ENCODE assay signal across 32 mouse cellular contexts in genomic region chr11:32188881-32189280, GRCm38 (mm10). TPM values are rescaled to one million over a fixed set of nuclear protein-coding genes. Genes with fewer than 3 reads are reported as not detected.
"Had no signal": no experiment of that assay in that cellular context is flagged by ENCODE, and none has a peak within 500 bp of the region (broad histone marks: within the 10 kb centered on the region; RNA-seq: fewer than 3 reads in every experiment).

No protein-coding gene starts in this region.

- ATAC-seq: forebrain, embryonic 13.5 days; forebrain, embryonic 14.5 days; forebrain, embryonic 15.5 days; forebrain, embryonic 16.5 days; forebrain, postnatal 0 days had no signal

- H3K36me3 ChIP-seq: embryonic facial prominence, embryonic 10.5 days; embryonic facial prominence, embryonic 12.5 days; embryonic facial prominence, embryonic 13.5 days; embryonic facial prominence, embryonic 15.5 days; forebrain, embryonic 10.5 days; forebrain, embryonic 12.5 days; forebrain, embryonic 15.5 days had no signal

- H3K27ac ChIP-seq: embryonic facial prominence, embryonic 10.5 days; embryonic facial prominence, embryonic 12.5 days; embryonic facial prominence, embryonic 13.5 days; embryonic facial prominence, embryonic 15.5 days; forebrain, embryonic 10.5 days; forebrain, embryonic 12.5 days; forebrain, embryonic 13.5 days; forebrain, embryonic 15.5 days; gastrocnemius, adult 2 months had no signal

- H3K4me1 ChIP-seq: embryonic facial prominence, embryonic 12.5 days; embryonic facial prominence, embryonic 13.5 days; embryonic facial prominence, embryonic 15.5 days; forebrain, embryonic 10.5 days; forebrain, embryonic 12.5 days; forebrain, embryonic 13.5 days; forebrain, embryonic 15.5 days had no signal

- H3K9ac ChIP-seq: embryonic facial prominence, embryonic 12.5 days; embryonic facial prominence, embryonic 13.5 days; embryonic facial prominence, embryonic 15.5 days; forebrain, embryonic 12.5 days; forebrain, embryonic 13.5 days; forebrain, embryonic 15.5 days; forebrain, postnatal 0 days had no signal

- H3K4me2 ChIP-seq: embryonic facial prominence, embryonic 12.5 days; embryonic facial prominence, embryonic 13.5 days; embryonic facial prominence, embryonic 15.5 days; forebrain, embryonic 12.5 days; forebrain, embryonic 13.5 days; forebrain, embryonic 15.5 days had no signal

- DNase-seq: cerebellum, adult 2 months; cerebellum, adult 8-10 months; cerebellum, adult 9-10 months; cerebellum, adult 9-11 months; cerebellum, postnatal 10 days; cerebellum, postnatal 14 days; cerebellum, postnatal 36 days; embryo, embryonic 11 days; forebrain, postnatal 0 days; gastrocnemius, adult 2 months; gastrocnemius, postnatal 10 days; gastrocnemius, postnatal 14 days; gastrocnemius, postnatal 25 days; gastrocnemius, postnatal 36 days; heart, adult 18-20 months had no signal

- H3K27me3 ChIP-seq: embryonic facial prominence, embryonic 12.5 days; embryonic facial prominence, embryonic 13.5 days; embryonic facial prominence, embryonic 15.5 days; forebrain, embryonic 13.5 days; forebrain, embryonic 15.5 days had no signal

- H3K4me3 ChIP-seq: embryonic facial prominence, embryonic 10.5 days; embryonic facial prominence, embryonic 12.5 days; embryonic facial prominence, embryonic 13.5 days; embryonic facial prominence, embryonic 15.5 days; erythroblast, embryonic 14.5 days; forebrain, embryonic 10.5 days; forebrain, embryonic 12.5 days; forebrain, embryonic 13.5 days; forebrain, embryonic 15.5 days; gastrocnemius, adult 2 months had no signal

- H3K9me3 ChIP-seq: embryonic facial prominence, embryonic 10.5 days; embryonic facial prominence, embryonic 12.5 days; embryonic facial prominence, embryonic 13.5 days; embryonic facial prominence, embryonic 15.5 days; forebrain, embryonic 10.5 days; forebrain, embryonic 12.5 days; forebrain, embryonic 13.5 days; forebrain, embryonic 15.5 days had no signal

RNA-seq across cellular contexts. Expression of gene Il9r, which starts 11.2 kb away (rescaled TPM):
- total RNA-seq: common myeloid progenitor, adult 5-6 weeks; forebrain, postnatal 0 days; gastrocnemius, adult 18-20 months; gastrocnemius, adult 2 months; gastrocnemius, postnatal 10 days; gastrocnemius, postnatal 25 days; gastrocnemius, postnatal 36 days; granulocyte monocyte progenitor cell, adult 5-6 weeks had no signal
- polyA plus RNA-seq: cerebellum, adult 2 months; embryonic facial prominence, embryonic 10.5 days; embryonic facial prominence, embryonic 11.5 days; embryonic facial prominence, embryonic 12.5 days; erythroblast, embryonic 14.5 days; forebrain, embryonic 10.5 days; forebrain, embryonic 11.5 days; forebrain, embryonic 12.5 days; forebrain, embryonic 13.5 days; forebrain, embryonic 14.5 days; forebrain, embryonic 15.5 days; forebrain, embryonic 16.5 days; forebrain, postnatal 0 days; frontal cortex, adult 2 months had no signal

RNA-seq across cellular contexts. Expression of gene Rhbdf1, which starts 33.2 kb away (rescaled TPM):
- total RNA-seq: granulocyte monocyte progenitor cell, adult 5-6 weeks had no signal
